Mouse (Mus musculus): ENCODE data around the gene Myt1l. TPM values are rescaled to one million over a fixed set of nuclear protein-coding genes. Genes with fewer than 3 reads are reported as not detected.

Myt1l gene
- polyA plus RNA-seq, 1 experiment from 2014 or later = 0.03 TPM

DNA sequence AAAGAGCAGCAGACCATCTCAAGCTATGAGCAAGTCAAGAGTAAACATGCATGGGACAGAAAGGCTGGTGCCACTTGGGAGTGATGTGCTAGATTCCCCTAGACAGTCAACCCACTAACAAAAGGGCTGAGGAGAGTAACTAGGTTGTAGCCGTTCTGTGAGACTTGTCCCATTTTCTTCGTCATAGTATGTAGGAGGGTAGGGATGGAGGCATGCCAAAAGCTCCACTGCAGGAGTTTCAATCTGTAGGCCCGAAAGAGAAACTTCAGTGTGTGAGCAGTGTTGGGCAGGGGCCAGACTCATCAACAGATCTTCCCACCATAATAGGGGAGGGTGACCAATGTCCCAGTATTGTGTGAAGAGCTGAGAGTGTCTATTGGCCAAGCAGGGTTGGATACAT, 178.9 kb downstream of the Myt1l start:
- no peak overlapping the region for H3K4me3 ChIP-seq (ENCODE audit: low read length)
- H3K4me2 ChIP-seq (ENCODE audit: low read depth, low read length) = no peak overlapping the region
- H3K9me3 ChIP-seq (replicated peaks; ENCODE audit: control insufficient read depth, low read length) = no peaks in the 10 kb centered on the region
- H3K4me1 ChIP-seq (ENCODE audit: control insufficient read depth, insufficient read depth, low read length) = 0 out of 2 replicates have a peak, but pooled peaks cover 4% of the 10 kb centered on the region
- no peaks in the 10 kb centered on the region for H3K27me3 ChIP-seq (ENCODE audit: control insufficient read depth, insufficient read depth, low read length)
- H3K27ac ChIP-seq (ENCODE audit: low read length) = no peak overlapping the region
- WGBS = 61% methylated on average over 3 of the region's 3 CpGs
- ATAC-seq (replicated peaks; ENCODE audit: extremely low read depth, insufficient read depth, low FRiP score) = no peak
- H3K9ac ChIP-seq (ENCODE audit: low read length) = no peak overlapping the region
- no peaks in the 10 kb centered on the region for H3K36me3 ChIP-seq (ENCODE audit: control insufficient read depth, insufficient read depth)

DNA sequence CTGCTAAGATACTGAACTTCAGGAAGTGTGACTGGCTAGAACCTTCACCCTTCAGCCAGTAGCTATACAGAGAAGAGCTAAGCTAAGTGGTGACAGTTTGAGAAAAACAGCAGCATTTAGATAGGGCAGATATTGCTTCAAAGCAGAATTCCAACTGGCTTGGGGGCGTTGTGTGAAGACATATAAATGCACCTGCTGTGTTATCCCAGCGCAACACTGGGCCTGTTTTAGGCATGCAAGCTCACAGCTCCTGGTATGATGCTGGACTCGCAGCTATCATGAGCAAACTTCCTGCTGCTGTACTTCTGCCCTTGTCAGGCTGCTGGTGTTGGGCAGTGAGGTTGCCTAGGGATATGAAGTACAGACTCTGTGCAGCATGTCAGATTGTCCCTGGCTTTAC, 180.0 kb downstream of the Myt1l start:
- Histone ChIP-seq H3K4me1 (ENCODE audit: control insufficient read depth, insufficient read depth, low read length) (0 out of 2 replicates have a peak, but pooled peaks cover 4% of the 10 kb centered on the region), H3K4me2 (ENCODE audit: low read depth, low read length) (no peak overlapping the region), H3K36me3 (ENCODE audit: control insufficient read depth, insufficient read depth) (no peaks in the 10 kb centered on the region), H3K4me3 (ENCODE audit: low read length) (no peak overlapping the region), H3K9me3 (replicated peaks; ENCODE audit: control insufficient read depth, low read length) (no peaks in the 10 kb centered on the region), H3K9ac (ENCODE audit: low read length) (no peak overlapping the region), H3K27me3 (ENCODE audit: control insufficient read depth, insufficient read depth, low read length) (no peaks in the 10 kb centered on the region), H3K27ac (ENCODE audit: low read length) (no peak overlapping the region)
- WGBS = 30% methylated on average over 3 of the region's 3 CpGs
- ATAC-seq (replicated peaks; ENCODE audit: extremely low read depth, insufficient read depth, low FRiP score) = peak; percentile 28; the same call in 1 of the 2 replicates

DNA sequence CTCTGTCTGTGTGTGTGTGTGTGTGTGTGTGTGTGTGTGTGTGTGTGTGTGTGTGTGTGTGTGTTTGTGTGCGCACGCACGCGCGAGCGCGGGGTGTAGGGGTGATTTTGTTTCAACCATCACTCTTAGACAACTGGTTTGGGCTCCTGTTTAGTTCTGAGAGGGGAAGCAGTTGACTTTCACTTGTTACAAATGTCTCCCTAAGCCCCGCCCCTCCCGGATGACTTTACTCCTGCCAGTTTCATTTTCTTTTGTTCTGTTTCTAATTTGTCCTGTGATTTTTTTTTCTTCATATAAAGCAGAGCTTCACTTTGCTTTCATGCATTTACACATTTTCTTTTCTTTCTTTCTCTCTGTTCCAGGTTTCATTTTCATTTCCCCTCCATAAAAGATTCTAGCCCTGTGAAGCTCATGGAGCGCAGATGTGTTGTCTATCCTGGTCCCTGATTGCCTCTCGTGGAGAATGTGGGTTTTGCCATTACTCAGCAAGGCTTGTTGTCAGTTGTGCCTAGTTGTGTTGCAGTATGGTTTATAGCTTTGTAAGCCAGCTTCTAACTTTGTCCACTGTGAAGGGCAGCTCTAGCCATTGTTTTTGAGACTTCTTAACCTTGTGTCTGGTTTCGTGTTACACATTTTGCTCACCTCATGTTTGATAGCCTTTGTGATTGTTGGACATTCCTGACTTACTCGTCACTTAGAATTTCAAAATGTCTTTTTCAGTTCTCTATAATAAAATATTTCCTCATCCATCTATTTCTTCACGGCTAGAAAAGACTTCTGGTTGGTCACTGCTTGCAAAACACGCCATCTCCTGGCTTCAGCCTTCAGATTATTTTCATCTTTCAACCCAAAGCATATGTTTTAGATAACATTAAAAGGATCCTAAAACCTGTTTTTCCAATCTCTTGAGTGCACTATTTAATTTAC, 184.9 kb downstream of the Myt1l start:
- Histone ChIP-seq H3K9ac (ENCODE audit: low read length) (no peak overlapping the region), H3K4me3 (ENCODE audit: low read length) (no peak overlapping the region), H3K4me2 (ENCODE audit: low read depth, low read length) (peak overlapping the region; percentile 15; the same call in 1 of the 2 replicates), H3K27me3 (ENCODE audit: control insufficient read depth, insufficient read depth, low read length) (no peaks in the 10 kb centered on the region), H3K27ac (ENCODE audit: low read length) (no peak overlapping the region), H3K36me3 (ENCODE audit: control insufficient read depth, insufficient read depth) (no peaks in the 10 kb centered on the region), H3K4me1 (ENCODE audit: control insufficient read depth, insufficient read depth, low read length) (no peaks in the 10 kb centered on the region), H3K9me3 (replicated peaks; ENCODE audit: control insufficient read depth, low read length) (no peaks in the 10 kb centered on the region)
- 75% methylated on average over 15 of the region's 15 CpGs for WGBS
- no peak for ATAC-seq (replicated peaks; ENCODE audit: extremely low read depth, insufficient read depth, low FRiP score)

- Histone ChIP-seq H3K27ac (ENCODE audit: low read length) (no peak overlapping the region), H3K9me3 (replicated peaks; ENCODE audit: control insufficient read depth, low read length) (0 out of 2 replicates have a peak, but pooled peaks cover 3% of the 10 kb centered on the region), H3K9ac (ENCODE audit: low read length) (no peak overlapping the region), H3K4me1 (ENCODE audit: control insufficient read depth, insufficient read depth, low read length) (no peaks in the 10 kb centered on the region), H3K36me3 (ENCODE audit: control insufficient read depth, insufficient read depth) (no peaks in the 10 kb centered on the region), H3K4me2 (ENCODE audit: low read depth, low read length) (no peak overlapping the region), H3K27me3 (ENCODE audit: control insufficient read depth, insufficient read depth, low read length) (no peaks in the 10 kb centered on the region), H3K4me3 (ENCODE audit: low read length) (no peak overlapping the region)
- ATAC-seq (replicated peaks; ENCODE audit: extremely low read depth, insufficient read depth, low FRiP score) = no peak
- 76% methylated on average over 17 of the region's 17 CpGs for WGBS
Measured at GRCm38 (mm10) chr12:29723722-29724338, 195.6 kb downstream of the Myt1l start.

DNA sequence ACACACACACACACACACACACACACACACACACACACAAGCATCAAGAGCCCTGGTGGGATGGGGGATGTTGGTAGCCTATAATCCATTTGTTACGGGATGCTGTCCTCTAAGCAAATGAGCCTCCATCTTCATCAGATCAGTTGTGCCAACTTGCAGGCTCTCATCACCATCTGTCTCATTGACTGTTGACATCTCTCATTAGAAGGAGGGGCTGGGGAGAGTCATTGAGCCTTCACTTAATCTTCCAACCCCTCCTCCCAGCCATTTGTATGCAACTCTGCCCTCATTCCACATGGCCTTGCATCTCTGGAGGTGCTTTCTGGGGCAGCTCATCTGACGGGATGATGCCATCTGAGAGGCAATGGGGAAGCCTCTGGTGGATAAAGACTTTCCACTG, 200.1 kb downstream of the Myt1l start:
- no peak overlapping the region for H3K4me3 ChIP-seq (ENCODE audit: low read length)
- no peaks in the 10 kb centered on the region for H3K27me3 ChIP-seq (ENCODE audit: control insufficient read depth, insufficient read depth, low read length)
- no peak overlapping the region for H3K4me2 ChIP-seq (ENCODE audit: low read depth, low read length)
- WGBS = 76% methylated on average over 2 of the region's 2 CpGs
- H3K9me3 ChIP-seq (replicated peaks; ENCODE audit: control insufficient read depth, low read length) = 0 out of 2 replicates have a peak, but pooled peaks cover 3% of the 10 kb centered on the region
- H3K4me1 ChIP-seq (ENCODE audit: control insufficient read depth, insufficient read depth, low read length) = no peaks in the 10 kb centered on the region
- H3K36me3 ChIP-seq (ENCODE audit: control insufficient read depth, insufficient read depth) = no peaks in the 10 kb centered on the region
- ATAC-seq (replicated peaks; ENCODE audit: extremely low read depth, insufficient read depth, low FRiP score) = no peak
- no peak overlapping the region for H3K9ac ChIP-seq (ENCODE audit: low read length)
- H3K27ac ChIP-seq (ENCODE audit: low read length) = no peak overlapping the region

DNA sequence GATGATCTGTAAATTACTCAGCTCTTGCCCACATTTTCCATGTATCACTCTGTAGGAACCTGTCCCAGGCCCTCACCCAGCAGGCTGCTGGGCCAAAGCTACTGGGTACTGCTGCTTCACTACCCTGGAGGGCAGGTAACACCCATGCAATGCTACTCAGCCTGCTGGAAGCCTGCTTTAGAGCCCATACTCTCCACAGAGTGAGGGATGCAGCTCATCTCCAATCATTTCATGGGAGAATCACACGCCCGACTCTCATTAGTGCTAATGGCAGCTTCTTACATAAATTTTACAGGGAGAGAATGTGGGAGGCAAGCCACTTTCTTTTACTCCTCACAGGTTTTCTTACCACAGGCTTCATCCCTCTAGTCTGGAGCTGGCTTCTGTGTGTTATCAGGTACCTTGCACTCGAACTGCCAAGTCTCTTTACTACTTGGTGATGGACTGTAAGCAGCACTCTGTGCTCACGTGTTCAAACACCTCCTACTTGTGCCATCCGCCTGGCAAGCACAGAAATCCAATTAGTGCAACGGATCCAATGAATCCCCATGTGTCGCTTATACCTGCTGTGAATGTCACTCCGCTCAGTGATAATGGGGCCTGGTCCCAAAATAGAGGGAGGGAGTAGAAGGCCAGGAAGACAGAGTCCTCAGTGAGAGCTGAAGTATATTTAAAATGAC, 212.3 kb downstream of the Myt1l start:
- no peak overlapping the region for H3K9ac ChIP-seq (ENCODE audit: low read length)
- H3K36me3 ChIP-seq (ENCODE audit: control insufficient read depth, insufficient read depth) = no peaks in the 10 kb centered on the region
- H3K9me3 ChIP-seq (replicated peaks; ENCODE audit: control insufficient read depth, low read length) = no peaks in the 10 kb centered on the region
- H3K4me3 ChIP-seq (ENCODE audit: low read length) = no peak overlapping the region
- ATAC-seq (replicated peaks; ENCODE audit: extremely low read depth, insufficient read depth, low FRiP score) = no peak
- no peaks in the 10 kb centered on the region for H3K27me3 ChIP-seq (ENCODE audit: control insufficient read depth, insufficient read depth, low read length)
- 61% methylated on average over 8 of the region's 8 CpGs for WGBS
- no peaks in the 10 kb centered on the region for H3K4me1 ChIP-seq (ENCODE audit: control insufficient read depth, insufficient read depth, low read length)
- H3K4me2 ChIP-seq (ENCODE audit: low read depth, low read length) = no peak overlapping the region
- H3K27ac ChIP-seq (ENCODE audit: low read length) = no peak overlapping the region

DNA sequence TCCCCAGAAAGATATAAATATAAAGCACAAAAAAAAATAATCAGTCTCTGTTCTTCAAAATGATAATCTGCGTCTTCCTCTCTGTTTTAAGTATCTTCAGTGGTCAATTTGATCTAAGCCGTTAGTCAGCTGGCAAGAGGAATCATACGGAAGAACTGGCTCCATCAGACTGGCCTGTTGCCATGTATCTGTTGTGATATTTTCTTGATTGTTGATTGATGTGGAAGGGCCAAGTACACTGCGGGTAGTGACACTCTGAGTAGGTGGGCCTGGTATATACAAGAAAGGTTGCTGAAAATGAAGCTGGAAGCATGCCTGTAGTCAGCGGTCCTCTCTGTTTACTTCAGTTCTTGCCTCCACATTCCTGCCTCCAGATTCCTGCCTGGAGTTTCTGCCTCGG, 213.0 kb downstream of the Myt1l start:
- H3K27ac ChIP-seq (ENCODE audit: low read length) = no peak overlapping the region
- no peaks in the 10 kb centered on the region for H3K4me1 ChIP-seq (ENCODE audit: control insufficient read depth, insufficient read depth, low read length)
- no peak overlapping the region for H3K9ac ChIP-seq (ENCODE audit: low read length)
- H3K36me3 ChIP-seq (ENCODE audit: control insufficient read depth, insufficient read depth) = no peaks in the 10 kb centered on the region
- no peaks in the 10 kb centered on the region for H3K9me3 ChIP-seq (replicated peaks; ENCODE audit: control insufficient read depth, low read length)
- 79% methylated on average over 6 of the region's 6 CpGs for WGBS
- no peak overlapping the region for H3K4me3 ChIP-seq (ENCODE audit: low read length)
- no peak overlapping the region for H3K4me2 ChIP-seq (ENCODE audit: low read depth, low read length)
- no peak for ATAC-seq (replicated peaks; ENCODE audit: extremely low read depth, insufficient read depth, low FRiP score)
- H3K27me3 ChIP-seq (ENCODE audit: control insufficient read depth, insufficient read depth, low read length) = no peaks in the 10 kb centered on the region

DNA sequence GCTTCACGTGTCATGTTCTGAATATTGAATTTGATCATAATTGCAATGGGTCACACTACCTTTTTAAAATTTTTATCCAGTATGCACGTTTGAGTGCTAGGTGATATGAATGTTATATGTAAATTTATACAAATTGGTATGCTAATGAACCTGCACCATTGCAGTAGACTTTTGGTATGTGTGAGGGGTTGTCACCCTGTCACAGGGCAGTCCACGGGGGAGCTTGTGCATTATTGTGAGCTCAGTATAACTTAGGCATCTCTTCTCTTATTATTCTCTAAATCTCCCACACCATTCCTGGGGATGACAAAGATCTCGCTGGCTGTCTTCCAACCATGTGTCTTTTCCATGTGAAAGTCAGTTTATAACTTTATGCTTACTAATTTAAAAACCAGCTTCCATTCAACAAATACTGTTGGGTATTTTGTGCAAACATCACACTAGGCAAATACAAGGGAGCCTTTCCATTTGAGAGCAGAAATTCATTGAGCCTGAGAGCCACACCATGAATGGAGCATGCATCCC, 222.5 kb downstream of the Myt1l start:
- Histone ChIP-seq H3K4me1 (ENCODE audit: control insufficient read depth, insufficient read depth, low read length) (no peaks in the 10 kb centered on the region), H3K4me2 (ENCODE audit: low read depth, low read length) (no peak overlapping the region), H3K27ac (ENCODE audit: low read length) (no peak overlapping the region), H3K4me3 (ENCODE audit: low read length) (no peak overlapping the region), H3K36me3 (ENCODE audit: control insufficient read depth, insufficient read depth) (no peaks in the 10 kb centered on the region), H3K9ac (ENCODE audit: low read length) (no peak overlapping the region), H3K27me3 (ENCODE audit: control insufficient read depth, insufficient read depth, low read length) (no peaks in the 10 kb centered on the region), H3K9me3 (replicated peaks; ENCODE audit: control insufficient read depth, low read length) (no peaks in the 10 kb centered on the region)
- no peak for ATAC-seq (replicated peaks; ENCODE audit: extremely low read depth, insufficient read depth, low FRiP score)
- WGBS = 73% methylated on average over 4 of the region's 4 CpGs

Measured in heart, embryonic 16.5 days (tissue).